Mouse (Mus musculus) embryonic facial prominence, embryonic 12.5 days (tissue): ENCODE measurements around the gene Rfc2. TPM values are rescaled to one million over a fixed set of nuclear protein-coding genes. Genes with fewer than 3 reads are reported as not detected.

Experiments
- ATAC-seq: fragments of 200-750 bp; cut with Nextera tagmentation; 2 replicates; pipeline ENCODE4 v1.8.0; 2017; ENCODE audit not compliant: insufficient number of reproducible peaks, insufficient read depth, low FRiP score, low TSS enrichment
- H3K27ac ChIP-seq: fragments of 300-500 bp; sonication (generic); 2 replicates; pipeline ENCODE4 v1.5.1; 2016; ENCODE audit warnings: mild to moderate bottlenecking
- H3K27me3 ChIP-seq: fragments of 300-500 bp; sonication (generic); 2 replicates; pipeline ENCODE4 v1.6.1; 2016; ENCODE audit warnings: mild to moderate bottlenecking, moderate library complexity
- H3K36me3 ChIP-seq: fragments of 300-500 bp; sonication (generic); 2 replicates; pipeline ENCODE4 v1.6.1; 2016; ENCODE audit warnings: mild to moderate bottlenecking
- H3K4me1 ChIP-seq: fragments of 300-500 bp; sonication (generic); 2 replicates; pipeline ENCODE4 v1.6.1; 2016
- H3K4me2 ChIP-seq: fragments of 300-500 bp; sonication (generic); replicated peaks from 2 replicates; pipeline ENCODE4 v1.6.1; 2016; ENCODE audit warnings: mild to moderate bottlenecking, moderate library complexity
- H3K4me3 ChIP-seq: fragments of 300-500 bp; sonication (generic); 2 replicates; pipeline ENCODE4 v1.5.1; 2016; ENCODE audit warnings: mild to moderate bottlenecking
- H3K9ac ChIP-seq: fragments of 300-500 bp; sonication (generic); 2 replicates; pipeline ENCODE4 v1.6.1; 2016; ENCODE audit warnings: mild to moderate bottlenecking, moderate library complexity
- H3K9me3 ChIP-seq: fragments of 300-500 bp; sonication (generic); 2 replicates; pipeline ENCODE4 v1.6.1; 2016; ENCODE audit warnings: mild to moderate bottlenecking, moderate library complexity
- WGBS: fragments of 180-500 bp; shearing (Covaris S2); methylation state at CpG from one replicate; pipeline ENCODE4 v1.1.7; 2016; 5-methylcytosine and 5-hydroxymethylcytosine counted together
- polyA plus RNA-seq: library from polyadenylated mRNA; unstranded; fragments of >200 nt; fragmentation: Nextera tagmentation; extraction: Ambion mirVana; gene quantifications from 2 replicates; pipeline ENCODE4 v1.2.1, GENCODE M21; 2016

Rfc2 gene
- polyA plus RNA-seq, 1 experiment from 2014 or later: 307 TPM

- Histone ChIP-seq H3K27ac (no peak overlapping the region), H3K27me3 (no peaks in the 10 kb centered on the region), H3K9me3 (no peaks in the 10 kb centered on the region), H3K4me1 (no peaks in the 10 kb centered on the region), H3K9ac (no peak overlapping the region), H3K4me3 (no peak overlapping the region), H3K36me3 (peaks cover 21% of the 10 kb centered on the region), H3K4me2 (no peak overlapping the region)
- WGBS: 92% methylated on average over 8 of the region's 8 CpGs
- ATAC-seq: no peak
Observed at GRCm38 (mm10) chr5:134614296-134614695, 33.1 kb downstream of the Rfc2 start.

GRCm38 (mm10) chr5:134614802-134615201 is 33.6 kb downstream of the Rfc2 start, which contains the start of gene Lat2:
Lat2 (minus strand) TSS chr5:134615025.
- no peak for ATAC-seq
- 86% methylated on average over 7 of the region's 7 CpGs for WGBS
- H3K9ac ChIP-seq: no peak within 1 kb of the TSS
- H3K36me3 ChIP-seq: peaks cover 26% of the 10 kb centered on the region
- no peak within 1 kb of the TSS for H3K27ac ChIP-seq
- H3K9me3 ChIP-seq: no peaks in the 10 kb centered on the region
- H3K4me3 ChIP-seq: no peak within 1 kb of the TSS
- no peak within 1 kb of the TSS for H3K4me2 ChIP-seq
- H3K27me3 ChIP-seq: no peaks in the 10 kb centered on the region
- H3K4me1 ChIP-seq: no peaks in the 10 kb centered on the region

GRCm38 (mm10) chr5:134615380-134615779 is 34.2 kb downstream of the Rfc2 start:
- 83% methylated on average over 8 of the region's 8 CpGs for WGBS

GRCm38 (mm10) chr5:134615780-134616179 is 34.6 kb downstream of the Rfc2 start:
- peaks cover 36% of the 10 kb centered on the region for H3K36me3 ChIP-seq
- 61% methylated on average over 4 of the region's 4 CpGs for WGBS
- no peaks in the 10 kb centered on the region for H3K9me3 ChIP-seq
- no peak overlapping the region for H3K4me2 ChIP-seq
- H3K27me3 ChIP-seq: no peaks in the 10 kb centered on the region
- no peaks in the 10 kb centered on the region for H3K4me1 ChIP-seq
- ATAC-seq: no peak
- H3K4me3 ChIP-seq: no peak overlapping the region
- no peak overlapping the region for H3K9ac ChIP-seq
- H3K27ac ChIP-seq: no peak overlapping the region

More at GRCm38 (mm10) chr5:134615380-134615779, 34.2 kb downstream of the Rfc2 start:
- Histone ChIP-seq H3K4me1 (no peaks in the 10 kb centered on the region), H3K9me3 (no peaks in the 10 kb centered on the region), H3K27me3 (no peaks in the 10 kb centered on the region), H3K4me3 (no peak overlapping the region), H3K4me2 (no peak overlapping the region), H3K36me3 (peaks cover 32% of the 10 kb centered on the region), H3K9ac (no peak overlapping the region), H3K27ac (no peak overlapping the region)
- no peak for ATAC-seq

- Histone ChIP-seq H3K4me2 (no peak overlapping the region), H3K27me3 (no peaks in the 10 kb centered on the region), H3K9ac (no peak overlapping the region), H3K4me1 (no peaks in the 10 kb centered on the region), H3K9me3 (no peaks in the 10 kb centered on the region), H3K36me3 (peaks cover 48% of the 10 kb centered on the region), H3K4me3 (no peak overlapping the region), H3K27ac (no peak overlapping the region)
- WGBS: 67% methylated on average over 3 of the region's 3 CpGs
- no peak for ATAC-seq
Observed at GRCm38 (mm10) chr5:134617071-134617470, 35.9 kb downstream of the Rfc2 start.

- Histone ChIP-seq H3K4me3 (no peak overlapping the region), H3K9ac (no peak overlapping the region), H3K4me2 (no peak overlapping the region), H3K27me3 (no peaks in the 10 kb centered on the region), H3K27ac (no peak overlapping the region), H3K36me3 (peaks cover 82% of the 10 kb centered on the region), H3K4me1 (no peaks in the 10 kb centered on the region), H3K9me3 (no peaks in the 10 kb centered on the region)
- ATAC-seq: no peak
- WGBS: 94% methylated on average over 9 of the region's 9 CpGs
Observed at GRCm38 (mm10) chr5:134620457-134620856, 39.3 kb downstream of the Rfc2 start.

GRCm38 (mm10) chr5:134621099-134621640 is 40.0 kb downstream of the Rfc2 start:
- no peak overlapping the region for H3K4me2 ChIP-seq
- ATAC-seq: no peak
- H3K4me1 ChIP-seq: no peaks in the 10 kb centered on the region
- H3K9ac ChIP-seq: no peak overlapping the region
- no peak overlapping the region for H3K27ac ChIP-seq
- no peak overlapping the region for H3K4me3 ChIP-seq
- peaks cover 89% of the 10 kb centered on the region for H3K36me3 ChIP-seq
- H3K9me3 ChIP-seq: no peaks in the 10 kb centered on the region
- H3K27me3 ChIP-seq: no peaks in the 10 kb centered on the region
- WGBS: 90% methylated on average over 16 of the region's 16 CpGs

- WGBS: 92% methylated on average over 2 of the region's 2 CpGs
- Histone ChIP-seq H3K27ac (no peak overlapping the region), H3K4me3 (no peak overlapping the region), H3K36me3 (peaks cover 94% of the 10 kb centered on the region), H3K9ac (no peak overlapping the region), H3K4me2 (no peak overlapping the region), H3K27me3 (no peaks in the 10 kb centered on the region), H3K9me3 (no peaks in the 10 kb centered on the region), H3K4me1 (no peaks in the 10 kb centered on the region)
- ATAC-seq: no peak
Observed at GRCm38 (mm10) chr5:134622069-134622468, 40.9 kb downstream of the Rfc2 start.

- Histone ChIP-seq H3K4me1 (no peaks in the 10 kb centered on the region), H3K9me3 (no peaks in the 10 kb centered on the region), H3K4me2 (no peak overlapping the region), H3K36me3 (peaks cover 84% of the 10 kb centered on the region), H3K27me3 (no peaks in the 10 kb centered on the region), H3K27ac (no peak overlapping the region), H3K9ac (no peak overlapping the region), H3K4me3 (no peak overlapping the region)
- WGBS: 84% methylated on average over 4 of the region's 4 CpGs
- ATAC-seq: no peak
Observed at GRCm38 (mm10) chr5:134629508-134629907, 48.3 kb downstream of the Rfc2 start.

- no peak for ATAC-seq
- Histone ChIP-seq H3K9ac (no peak overlapping the region), H3K4me3 (no peak overlapping the region), H3K27me3 (no peaks in the 10 kb centered on the region), H3K36me3 (peaks cover 82% of the 10 kb centered on the region), H3K9me3 (no peaks in the 10 kb centered on the region), H3K4me2 (no peak overlapping the region), H3K4me1 (no peaks in the 10 kb centered on the region), H3K27ac (no peak overlapping the region)
Observed at GRCm38 (mm10) chr5:134630835-134631234, 49.7 kb downstream of the Rfc2 start.

GRCm38 (mm10) chr5:134632841-134633240 is 51.7 kb downstream of the Rfc2 start:
- WGBS: 67% methylated on average over 2 of the region's 2 CpGs
- H3K4me3 ChIP-seq: no peak overlapping the region
- no peak overlapping the region for H3K4me2 ChIP-seq
- no peak for ATAC-seq
- H3K9me3 ChIP-seq: no peaks in the 10 kb centered on the region
- H3K9ac ChIP-seq: no peak overlapping the region
- no peaks in the 10 kb centered on the region for H3K27me3 ChIP-seq
- H3K4me1 ChIP-seq: peaks cover 5% of the 10 kb centered on the region
- peaks cover 70% of the 10 kb centered on the region for H3K36me3 ChIP-seq
- H3K27ac ChIP-seq: no peak overlapping the region

- ATAC-seq: no peak
- Histone ChIP-seq H3K4me3 (peak overlapping the region; percentile 99), H3K27ac (no peak overlapping the region), H3K9me3 (no peaks in the 10 kb centered on the region), H3K4me2 (peak overlapping the region; percentile 63), H3K27me3 (no peaks in the 10 kb centered on the region), H3K4me1 (peaks cover 7% of the 10 kb centered on the region), H3K9ac (peak overlapping the region; percentile 99), H3K36me3 (peaks cover 34% of the 10 kb centered on the region)
- 29% methylated on average over 5 of the region's 5 CpGs for WGBS
Observed at GRCm38 (mm10) chr5:134637820-134638367, 56.7 kb downstream of the Rfc2 start.
